Mouse (Mus musculus) ovary, postnatal 14 days (tissue): Measurements from ENCODE around the gene Dop1a.

ENCODE experiments used
- DNase-seq: peaks from one replicate; pipeline ENCODE4 v3.0.0; 2022; ENCODE audit warnings: low spot score

The Dop1a gene

GRCm38 (mm10) chr9:86466990-86467870 lies at the start of gene Dop1a:
Dop1a (plus strand) TSS chr9:86467154.
- peak; percentile 92 for DNase-seq

GRCm38 (mm10) chr9:86417971-86418370 lies 49.0 kb upstream of the Dop1a start:
- DNase-seq = no peak

GRCm38 (mm10) chr9:86419366-86419765 lies 47.6 kb upstream of the Dop1a start:
- DNase-seq = no peak

- DNase-seq = no peak
Observed at GRCm38 (mm10) chr9:86423331-86423730, 43.6 kb upstream of the Dop1a start.

- DNase-seq = no peak
Observed at GRCm38 (mm10) chr9:86435510-86435909, 31.4 kb upstream of the Dop1a start.

GRCm38 (mm10) chr9:86436608-86437007 lies 30.3 kb upstream of the Dop1a start:
- no peak for DNase-seq

- DNase-seq = no peak
Observed at GRCm38 (mm10) chr9:86438337-86439009, 28.5 kb upstream of the Dop1a start.

GRCm38 (mm10) chr9:86442248-86442647 lies 24.7 kb upstream of the Dop1a start:
- no peak for DNase-seq

GRCm38 (mm10) chr9:86446847-86447246 lies 20.1 kb upstream of the Dop1a start:
- no peak for DNase-seq

- DNase-seq = no peak
Observed at GRCm38 (mm10) chr9:86447431-86447830, 19.5 kb upstream of the Dop1a start.

GRCm38 (mm10) chr9:86449581-86449980 lies 17.4 kb upstream of the Dop1a start:
- peak; percentile 75 for DNase-seq

- no peak for DNase-seq
Observed at GRCm38 (mm10) chr9:86451094-86451493, 15.9 kb upstream of the Dop1a start.

GRCm38 (mm10) chr9:86451617-86452016 lies 15.3 kb upstream of the Dop1a start:
- DNase-seq = peak; percentile 39

GRCm38 (mm10) chr9:86453626-86454025 lies 13.3 kb upstream of the Dop1a start:
- DNase-seq = no peak

GRCm38 (mm10) chr9:86464151-86465105 lies 2.5 kb upstream of the Dop1a start, which contains the start of gene Ube2cbp:
Ube2cbp (minus strand) TSS chr9:86464950.
- peak; percentile 82 for DNase-seq

- DNase-seq = no peak
Observed at GRCm38 (mm10) chr9:86475956-86476355, 9.0 kb downstream of the Dop1a start.

- DNase-seq = no peak
Observed at GRCm38 (mm10) chr9:86476763-86477162, 9.8 kb downstream of the Dop1a start.

- DNase-seq = no peak
Observed at GRCm38 (mm10) chr9:86478414-86479093, 11.6 kb downstream of the Dop1a start.

GRCm38 (mm10) chr9:86482236-86482635 lies 15.3 kb downstream of the Dop1a start:
- no peak for DNase-seq

- no peak for DNase-seq
Observed at GRCm38 (mm10) chr9:86491740-86492139, 24.8 kb downstream of the Dop1a start.

- no peak for DNase-seq
Observed at GRCm38 (mm10) chr9:86496261-86496660, 29.3 kb downstream of the Dop1a start.
